Mouse (Mus musculus) forebrain, embryonic 14.5 days (tissue): ENCODE measurements around the gene Gm48552. TPM values are rescaled to one million over a fixed set of nuclear protein-coding genes. Genes with fewer than 3 reads are reported as not detected.

Source experiments
- ATAC-seq: fragments of 200-750 bp; cut with Nextera tagmentation; 2 replicates; pipeline ENCODE4 v1.8.0; 2017; ENCODE audit warnings: mild to moderate bottlenecking, moderate library complexity
- DNase-seq: peaks from one replicate; pipeline ENCODE4 v3.0.0-alpha.2; 2015; ENCODE audit warnings: low spot score
- H3K27ac ChIP-seq: fragments of 300-500 bp; sonication (generic); 2 replicates; pipeline ENCODE4 v1.5.1; 2014; ENCODE audit warnings: low read depth, mild to moderate bottlenecking, control low read depth, low read length, moderate library complexity
- H3K27me3 ChIP-seq: fragments of 300-500 bp; sonication (generic); replicated peaks from 2 replicates; pipeline ENCODE4 v1.6.1; 2014; ENCODE audit warnings: low read length, control low read depth, mixed read lengths; ENCODE audit not compliant: control insufficient read depth, insufficient read depth
- H3K36me3 ChIP-seq: fragments of 300-500 bp; sonication (generic); 2 replicates; pipeline ENCODE4 v1.6.1; 2014; ENCODE audit warnings: low read length, control low read depth; ENCODE audit not compliant: control insufficient read depth, insufficient read depth
- H3K4me1 ChIP-seq: fragments of 300-500 bp; sonication (generic); 2 replicates; pipeline ENCODE4 v1.6.1; 2014; ENCODE audit warnings: antibody characterized with exemption, low read length, control low read depth; ENCODE audit not compliant: control insufficient read depth, insufficient read depth
- H3K4me2 ChIP-seq: fragments of 300-500 bp; sonication (generic); 2 replicates; pipeline ENCODE4 v1.6.1; 2014; ENCODE audit warnings: mild to moderate bottlenecking, control low read depth, low read length
- H3K4me3 ChIP-seq: fragments of 300-500 bp; sonication (generic); 2 replicates; pipeline ENCODE4 v1.5.1; 2014; ENCODE audit warnings: low read depth, low read length, control low read depth
- H3K9ac ChIP-seq: fragments of 300-500 bp; sonication (generic); 2 replicates; pipeline ENCODE4 v1.6.1; 2014; ENCODE audit warnings: mild to moderate bottlenecking, low read length, control low read depth, moderate library complexity
- H3K9me3 ChIP-seq: fragments of 300-500 bp; sonication (generic); replicated peaks from 2 replicates; pipeline ENCODE4 v1.6.1; 2016; ENCODE audit warnings: low read length, control low read depth, mixed read lengths; ENCODE audit not compliant: control insufficient read depth
- WGBS: fragments of 180-500 bp; shearing (Covaris S2); extraction: QIAGEN DNeasy Blood & Tissue Kit; methylation state at CpG from one replicate; pipeline ENCODE4 v1.1.7; 2014; 5-methylcytosine and 5-hydroxymethylcytosine counted together
- polyA plus RNA-seq: library from polyadenylated mRNA; unstranded; fragments of >200 nt; fragmentation: Nextera tagmentation; extraction: Ambion mirVana; gene quantifications from 2 replicates; pipeline ENCODE4 v1.2.1, GENCODE M21; 2014

Gene Gm48552
- polyA plus RNA-seq, 1 experiment from 2014 or later = 0.65 TPM

GRCm38 (mm10) chr10:81366477-81367206, 22.2 kb upstream of the Gm48552 start:
- H3K27me3 ChIP-seq = peaks cover 27% of the 10 kb centered on the region
- H3K9ac ChIP-seq = no peak overlapping the region
- H3K9me3 ChIP-seq = no peaks in the 10 kb centered on the region
- H3K4me3 ChIP-seq = no peak overlapping the region
- ATAC-seq (no peak), DNase-seq (no peak)
- no peak overlapping the region for H3K27ac ChIP-seq
- H3K36me3 ChIP-seq = peaks cover 61% of the 10 kb centered on the region
- WGBS = 82% methylated on average over 6 of the region's 6 CpGs
- no peak overlapping the region for H3K4me2 ChIP-seq
- peaks cover 16% of the 10 kb centered on the region for H3K4me1 ChIP-seq

DNA sequence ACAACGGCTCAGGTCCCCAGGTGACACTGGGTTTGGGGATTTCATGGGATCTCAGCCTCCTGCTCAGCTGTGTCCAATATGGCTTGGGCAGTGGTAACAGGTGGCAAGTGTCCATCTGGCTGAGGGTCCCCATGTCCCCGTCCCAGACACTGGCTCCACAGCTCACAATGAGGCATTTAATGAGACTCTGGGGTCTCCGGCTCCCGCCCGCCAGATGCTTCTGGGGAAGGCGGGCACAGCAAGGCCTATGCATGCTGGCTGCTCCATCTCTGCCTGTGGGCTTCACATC, 21.7 kb upstream of the Gm48552 start:
- H3K4me3 ChIP-seq = no peak overlapping the region
- no peak overlapping the region for H3K9ac ChIP-seq
- no peak for ATAC-seq
- H3K27ac ChIP-seq = no peak overlapping the region
- H3K9me3 ChIP-seq = no peaks in the 10 kb centered on the region
- WGBS = 80% methylated on average over 6 of the region's 6 CpGs
- peaks cover 62% of the 10 kb centered on the region for H3K36me3 ChIP-seq
- peaks cover 16% of the 10 kb centered on the region for H3K4me1 ChIP-seq
- peaks cover 27% of the 10 kb centered on the region for H3K27me3 ChIP-seq
- H3K4me2 ChIP-seq = no peak overlapping the region
- DNase-seq = no peak

DNA sequence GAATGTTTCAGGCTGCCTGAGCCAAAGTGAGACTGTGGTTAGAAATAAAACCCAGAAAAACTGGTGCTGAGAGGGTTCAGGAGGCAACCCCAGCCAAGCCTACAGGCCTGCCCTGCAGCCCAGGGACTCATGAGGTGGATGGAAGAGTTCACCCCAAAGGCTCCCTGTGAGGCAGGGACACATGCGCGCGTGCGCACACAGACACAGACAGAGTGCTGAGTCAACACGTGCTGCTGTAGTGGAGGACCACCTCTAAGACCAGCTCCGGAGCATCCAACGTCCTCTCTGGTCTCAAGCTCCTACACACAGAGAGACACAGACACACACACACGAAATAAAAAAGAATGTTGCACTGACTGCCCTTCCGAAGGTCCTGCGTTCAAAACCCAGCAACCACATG, 13.5 kb upstream of the Gm48552 start:
- no peak overlapping the region for H3K4me2 ChIP-seq
- ATAC-seq (no peak), DNase-seq (no peak)
- peaks cover 18% of the 10 kb centered on the region for H3K4me1 ChIP-seq
- H3K9me3 ChIP-seq = no peaks in the 10 kb centered on the region
- no peak overlapping the region for H3K27ac ChIP-seq
- WGBS = 96% methylated on average over 10 of the region's 10 CpGs
- H3K9ac ChIP-seq = no peak overlapping the region
- H3K27me3 ChIP-seq = no peaks in the 10 kb centered on the region
- H3K36me3 ChIP-seq = peaks cover 47% of the 10 kb centered on the region
- H3K4me3 ChIP-seq = no peak overlapping the region

- 50% methylated on average over 6 of the region's 6 CpGs for WGBS
- DNase-seq (no peak), ATAC-seq (no peak)
- peak overlapping the region; percentile 91 for H3K4me2 ChIP-seq
- peak overlapping the region; percentile 94 for H3K9ac ChIP-seq
- no peaks in the 10 kb centered on the region for H3K9me3 ChIP-seq
- peaks cover 33% of the 10 kb centered on the region for H3K36me3 ChIP-seq
- peaks cover 18% of the 10 kb centered on the region for H3K4me1 ChIP-seq
- H3K27ac ChIP-seq = no peak overlapping the region
- H3K4me3 ChIP-seq = peak overlapping the region; percentile 78
- no peaks in the 10 kb centered on the region for H3K27me3 ChIP-seq
These were observed 12.0 kb upstream of the Gm48552 start for GRCm38 (mm10) chr10:81376561-81377361.

GRCm38 (mm10) chr10:81377362-81377664, 11.5 kb upstream of the Gm48552 start:
- ATAC-seq = no peak
- Histone ChIP-seq H3K4me1 (peaks cover 18% of the 10 kb centered on the region), H3K4me3 (peak overlapping the region; percentile 78), H3K4me2 (peak overlapping the region; percentile 91), H3K9me3 (no peaks in the 10 kb centered on the region), H3K9ac (peak overlapping the region; percentile 94), H3K27me3 (no peaks in the 10 kb centered on the region), H3K36me3 (peaks cover 32% of the 10 kb centered on the region), H3K27ac (no peak overlapping the region)
- DNase-seq = no peak
- 69% methylated on average over 2 of the region's 2 CpGs for WGBS

GRCm38 (mm10) chr10:81377793-81378552, 10.8 kb upstream of the Gm48552 start, which contains the start of gene Fzr1:
TSS of gene Fzr1 (minus strand) at chr10:81378516.
- Histone ChIP-seq H3K36me3 (peaks cover 26% of the 10 kb centered on the region), H3K27ac (peak within 1 kb of the TSS; percentile 76), H3K4me3 (peak within 1 kb of the TSS; percentile 78), H3K9me3 (no peaks in the 10 kb centered on the region), H3K27me3 (no peaks in the 10 kb centered on the region), H3K4me2 (peak within 1 kb of the TSS; percentile 91), H3K4me1 (peaks cover 18% of the 10 kb centered on the region), H3K9ac (peak within 1 kb of the TSS; percentile 94)
- DNase-seq (no peak), ATAC-seq (peak; percentile 77)
- WGBS = under 1% methylated on average over 53 of the region's 59 CpGs

- Histone ChIP-seq H3K4me3 (peak overlapping the region; percentile 78), H3K4me1 (peaks cover 18% of the 10 kb centered on the region), H3K36me3 (peaks cover 19% of the 10 kb centered on the region), H3K27me3 (no peaks in the 10 kb centered on the region), H3K9me3 (no peaks in the 10 kb centered on the region), H3K27ac (peak overlapping the region; percentile 76), H3K9ac (peak overlapping the region; percentile 94), H3K4me2 (peak overlapping the region; percentile 59)
- DNase-seq (peak; percentile 100), ATAC-seq (peak; percentile 97)
- WGBS = under 1% methylated on average over 46 of the region's 46 CpGs
These were observed 10.1 kb upstream of the Gm48552 start for GRCm38 (mm10) chr10:81378553-81379182.

GRCm38 (mm10) chr10:81379183-81379553, 9.6 kb upstream of the Gm48552 start:
- WGBS = 59% methylated on average over 3 of the region's 3 CpGs
- no peaks in the 10 kb centered on the region for H3K9me3 ChIP-seq
- peaks cover 18% of the 10 kb centered on the region for H3K4me1 ChIP-seq
- no peaks in the 10 kb centered on the region for H3K27me3 ChIP-seq
- DNase-seq (no peak), ATAC-seq (no peak)
- peak overlapping the region; percentile 76 for H3K27ac ChIP-seq
- H3K4me2 ChIP-seq = peak overlapping the region; percentile 59
- peak overlapping the region; percentile 78 for H3K4me3 ChIP-seq
- H3K36me3 ChIP-seq = peaks cover 14% of the 10 kb centered on the region
- H3K9ac ChIP-seq = peak overlapping the region; percentile 59
